Mouse (Mus musculus): ENCODE data around the gene Clpsl2. TPM values are rescaled to one million over a fixed set of nuclear protein-coding genes. Genes with fewer than 3 reads are reported as not detected.

Gene Clpsl2
- polyA plus RNA-seq (2012; rRNA removed) = not detected in 2 replicates

GRCm38 (mm10) chr17:28549111-28549510, at the start of gene Clpsl2:
Gene Clpsl2, plus strand, starts transcription at chr17:28549411.
- no peak for DNase-seq (ENCODE audit: low spot score)

- DNase-seq (ENCODE audit: low spot score) = no peak
Observed at GRCm38 (mm10) chr17:28500465-28500864, 48.7 kb upstream of the Clpsl2 start.

DNA sequence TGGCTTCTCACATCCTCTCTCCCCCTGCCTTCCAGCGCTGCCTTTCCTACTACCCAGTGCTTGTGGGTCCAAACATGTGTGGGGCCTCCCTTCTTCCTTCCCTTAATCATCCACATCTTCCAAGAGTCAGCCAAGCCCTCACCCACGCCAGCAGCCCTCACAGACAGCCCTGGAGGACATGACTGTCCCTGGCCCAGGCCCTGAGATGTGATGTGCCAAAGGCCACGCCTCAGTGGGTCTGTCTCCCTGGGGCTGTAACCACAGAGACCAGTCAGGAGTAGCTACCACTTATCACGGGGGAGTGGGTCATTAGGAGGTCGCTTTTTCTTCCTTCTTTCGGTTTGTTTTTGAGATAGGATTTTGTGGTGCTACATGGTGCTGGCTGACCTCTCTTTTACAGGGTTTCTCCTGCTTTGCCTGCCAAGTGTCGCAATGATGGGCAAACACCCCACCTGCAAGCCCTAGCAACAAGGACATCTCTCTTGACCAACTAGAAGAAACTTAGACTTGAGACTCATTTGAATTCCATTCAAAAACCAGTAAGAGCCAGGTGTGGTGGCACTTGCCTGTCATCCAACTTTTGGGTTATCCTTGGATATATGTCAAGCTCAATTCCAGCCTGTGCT, 46.9 kb upstream of the Clpsl2 start:
- DNase-seq (ENCODE audit: low spot score) = no peak

- DNase-seq (ENCODE audit: low spot score) = no peak
Observed at GRCm38 (mm10) chr17:28504182-28504581, 45.0 kb upstream of the Clpsl2 start.

DNA sequence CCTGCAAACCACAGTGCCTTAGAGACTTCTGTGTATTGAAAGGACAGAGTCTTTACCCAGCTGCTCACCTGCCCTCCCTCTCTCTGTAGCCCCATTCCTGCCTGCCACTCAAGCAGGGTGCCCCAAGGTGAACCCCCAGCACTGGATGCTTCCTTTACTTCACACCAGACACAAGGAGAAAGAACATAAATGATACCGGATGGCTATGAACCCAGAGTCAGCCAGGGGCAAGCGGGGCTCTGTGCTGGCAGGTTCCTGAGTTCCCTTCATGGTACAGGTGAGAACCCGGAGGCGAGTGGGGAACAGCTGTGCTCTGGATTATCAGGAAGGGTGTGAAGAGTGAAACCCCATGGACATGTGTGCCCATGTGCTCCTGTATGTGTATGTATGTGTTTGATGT, 43.6 kb upstream of the Clpsl2 start:
- DNase-seq (ENCODE audit: low spot score) = no peak

GRCm38 (mm10) chr17:28506895-28507294, 42.3 kb upstream of the Clpsl2 start:
- no peak for DNase-seq (ENCODE audit: low spot score)

DNA sequence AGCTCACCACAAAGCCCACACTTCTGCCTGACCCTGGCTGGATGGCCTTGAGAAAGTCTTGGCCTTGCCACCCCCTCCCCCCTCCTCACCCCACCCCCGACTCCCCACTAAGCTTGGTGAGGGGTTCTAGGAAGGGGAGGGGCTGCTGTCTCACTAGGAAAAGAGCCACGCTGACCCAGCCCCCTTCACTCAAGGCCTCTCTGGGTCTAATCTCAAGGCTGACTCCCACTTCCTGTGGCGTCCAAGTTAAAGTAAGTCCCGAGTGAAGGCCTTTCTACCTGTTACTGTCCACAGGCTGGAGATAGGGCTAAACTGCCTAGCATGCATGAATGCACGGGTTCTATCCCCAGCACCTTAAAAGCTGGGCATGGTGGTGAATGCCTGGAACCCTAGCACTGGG, 41.7 kb upstream of the Clpsl2 start:
- DNase-seq (ENCODE audit: low spot score) = no peak

DNA sequence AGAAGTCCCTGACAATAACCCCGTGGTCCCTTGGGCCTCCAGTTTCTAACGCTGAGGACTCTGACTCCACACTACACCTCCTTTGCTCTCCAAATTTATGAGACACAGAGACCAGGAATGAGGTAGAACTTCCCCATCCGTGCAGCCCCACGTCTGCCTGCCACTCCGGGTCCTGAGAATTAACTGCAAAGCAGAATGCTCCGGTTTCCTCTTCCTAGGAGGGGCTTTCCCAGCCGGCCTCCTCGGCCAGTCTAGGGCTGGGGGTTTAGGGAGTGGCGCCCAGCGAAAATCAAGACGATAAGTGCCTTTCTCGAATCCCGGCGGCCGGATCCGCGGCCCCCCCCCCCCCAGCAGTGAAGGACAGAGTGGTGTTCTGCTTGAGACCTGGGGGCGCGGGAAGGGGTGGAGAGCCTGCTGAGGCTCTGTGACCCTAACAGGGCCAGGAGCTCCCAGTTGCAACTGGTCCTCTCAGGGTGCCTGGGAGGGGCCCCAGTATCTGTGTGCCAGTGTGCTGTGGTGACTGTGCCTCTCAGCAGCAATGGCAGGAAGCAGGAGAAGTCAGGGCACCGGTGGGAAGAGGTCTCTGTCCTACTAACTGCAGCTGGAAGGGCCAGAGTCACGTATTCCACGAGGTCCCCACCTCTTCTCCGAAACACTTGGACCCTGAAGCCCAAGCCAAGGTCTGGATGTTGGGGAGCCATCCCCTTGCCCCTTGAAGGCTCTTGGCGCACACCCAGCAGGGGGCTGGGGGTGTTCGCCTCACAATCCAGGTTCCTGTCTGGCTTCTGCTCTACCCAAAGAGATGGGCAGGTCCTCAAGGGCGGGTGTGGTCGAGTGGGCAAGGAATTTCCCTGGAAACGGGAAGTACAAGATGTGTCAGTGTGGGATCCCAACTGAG, 38.5 kb upstream of the Clpsl2 start:
- DNase-seq (ENCODE audit: low spot score) = no peak

DNA sequence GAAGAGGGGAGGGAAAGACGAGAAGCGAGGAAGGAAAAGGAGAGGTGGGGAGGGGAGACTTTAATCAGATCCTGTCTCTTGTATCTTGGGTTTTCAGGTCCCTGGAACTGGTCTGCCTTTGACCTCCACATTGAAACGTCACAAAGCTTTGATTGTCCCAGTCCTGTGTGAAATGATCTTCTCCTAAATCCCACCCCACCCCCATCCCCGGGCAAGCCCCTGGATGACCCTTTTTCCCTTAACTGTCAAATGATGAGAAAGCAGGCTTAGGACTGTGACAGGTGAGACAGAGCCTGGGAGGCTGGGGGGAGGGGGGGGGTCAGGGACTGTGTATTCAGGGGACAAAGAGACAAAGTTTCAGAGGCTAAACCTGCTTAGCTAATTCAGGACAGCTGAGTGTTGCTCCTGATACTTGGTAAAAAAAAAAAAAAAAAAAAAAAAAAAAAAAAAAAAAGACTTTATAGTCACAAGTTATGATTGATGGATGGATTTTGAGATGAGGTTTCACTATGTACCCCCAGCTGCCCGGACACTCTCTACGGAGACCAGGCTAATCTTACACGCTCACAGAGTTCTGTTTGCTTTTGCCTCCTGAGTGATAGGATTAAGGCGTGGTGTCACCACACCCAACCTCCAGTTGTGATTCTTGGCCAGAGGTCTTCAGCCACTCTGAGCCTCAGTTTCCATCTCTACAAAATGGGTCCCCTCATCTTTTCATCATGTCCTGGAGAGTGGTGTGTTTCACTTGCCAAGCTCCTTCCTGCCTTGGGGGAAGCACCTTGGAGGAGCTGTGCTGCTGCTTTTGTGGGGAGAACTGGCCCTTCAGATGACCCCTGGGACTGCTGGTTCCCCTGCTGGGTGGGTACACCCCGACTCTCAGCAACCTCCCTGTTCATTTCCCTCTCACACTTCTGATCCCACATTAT, 37.3 kb upstream of the Clpsl2 start:
- no peak for DNase-seq (ENCODE audit: low spot score)

GRCm38 (mm10) chr17:28512696-28513095, 36.5 kb upstream of the Clpsl2 start:
- peak; percentile 49 for DNase-seq (ENCODE audit: low spot score)

DNA sequence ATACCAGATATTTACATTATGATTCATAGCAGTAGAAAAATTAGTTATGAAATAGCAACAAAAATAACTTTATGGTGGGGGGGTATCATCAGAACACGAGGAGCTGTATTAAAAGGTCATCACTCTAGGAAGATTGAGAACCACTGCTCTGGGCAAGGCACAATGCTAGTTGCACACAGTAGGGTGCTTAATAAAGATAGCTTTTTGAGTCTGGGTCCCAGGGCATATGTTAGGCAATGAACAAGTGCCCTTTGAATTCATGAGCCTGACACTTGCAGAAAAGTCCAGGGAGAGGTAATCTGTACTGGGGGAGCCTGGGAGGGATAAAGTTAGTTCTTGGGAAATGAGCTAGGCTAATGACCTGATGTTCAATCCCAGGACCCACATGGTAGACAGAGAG, 35.9 kb upstream of the Clpsl2 start:
- DNase-seq (ENCODE audit: low spot score) = no peak

DNA sequence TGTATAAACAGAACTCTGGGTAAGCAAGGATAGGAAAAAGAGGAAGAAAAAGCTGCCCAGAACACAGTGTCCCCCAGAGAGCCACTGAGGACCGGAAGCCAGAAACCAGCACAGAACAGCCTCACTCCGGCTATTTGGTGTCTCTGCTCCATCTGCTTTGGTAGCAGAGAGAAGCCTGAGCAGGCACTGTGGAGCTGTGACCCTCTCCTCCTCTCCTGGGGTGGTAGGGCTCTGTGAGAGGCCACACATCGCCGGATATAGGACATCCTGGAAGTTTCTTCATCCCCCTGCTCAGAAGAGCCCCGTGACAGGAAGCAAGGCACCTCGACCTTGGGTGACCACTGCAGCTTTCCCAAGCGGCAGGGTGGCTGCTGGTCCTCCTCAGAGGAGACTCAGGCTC, 35.4 kb upstream of the Clpsl2 start:
- DNase-seq (ENCODE audit: low spot score) = no peak

- DNase-seq (ENCODE audit: low spot score) = no peak
Observed at GRCm38 (mm10) chr17:28514555-28514954, 34.7 kb upstream of the Clpsl2 start.

- no peak for DNase-seq (ENCODE audit: low spot score)
Observed at GRCm38 (mm10) chr17:28515431-28516341, 33.5 kb upstream of the Clpsl2 start.

DNA sequence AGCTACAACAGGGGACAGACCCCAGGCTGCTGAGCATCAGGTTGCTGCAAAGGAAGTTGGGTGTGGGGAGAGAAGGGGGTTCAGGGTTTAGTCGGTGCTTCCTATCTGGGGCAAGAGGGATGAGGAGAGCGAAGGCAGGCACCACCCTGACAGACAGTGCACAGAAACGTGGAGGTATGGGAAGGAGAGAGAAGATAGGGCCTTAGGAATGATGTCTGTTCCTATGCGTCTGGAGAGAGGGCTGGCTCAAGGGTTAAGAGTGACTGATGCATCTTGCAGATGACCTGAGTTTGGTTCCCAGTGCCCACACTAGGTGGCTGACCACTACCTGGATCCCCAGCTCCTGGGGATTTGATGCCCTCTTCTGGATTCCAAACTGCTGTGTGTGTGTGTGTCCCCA, 32.3 kb upstream of the Clpsl2 start:
- no peak for DNase-seq (ENCODE audit: low spot score)

DNA sequence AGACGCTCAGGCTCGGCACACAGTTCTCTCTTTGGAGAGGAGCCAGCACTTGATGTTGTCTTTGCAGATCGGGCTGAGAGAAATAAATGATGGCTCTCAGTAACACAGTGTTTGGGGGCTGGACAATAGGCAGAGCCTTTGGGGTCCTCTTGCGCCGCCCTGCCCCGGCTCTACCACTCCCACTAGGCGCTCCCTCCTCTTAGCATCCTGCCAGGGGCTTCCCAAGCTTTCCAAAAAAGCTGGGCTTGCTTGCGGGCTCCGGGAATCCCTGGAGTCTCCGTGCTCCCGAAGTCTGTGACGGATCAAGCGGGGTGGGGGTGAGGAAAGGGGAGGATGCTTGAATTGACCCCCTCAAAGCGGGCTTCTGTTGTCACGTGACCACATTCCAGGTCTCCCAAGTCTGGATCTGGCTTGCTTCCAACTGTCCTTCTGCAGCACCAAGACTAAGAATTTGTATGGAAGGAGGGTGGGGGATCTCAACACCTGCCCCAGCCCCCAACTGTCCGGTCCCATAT, 31.7 kb upstream of the Clpsl2 start, which contains the start of gene Fkbp5:
Gene Fkbp5, minus strand, starts transcription at position 87 of the 515 bp plus-strand sequence.
- no peak for DNase-seq (ENCODE audit: low spot score)

- DNase-seq (ENCODE audit: low spot score) = peak; percentile 82
Observed at GRCm38 (mm10) chr17:28517956-28518614, 31.1 kb upstream of the Clpsl2 start.

- no peak for DNase-seq (ENCODE audit: low spot score)
Observed at GRCm38 (mm10) chr17:28518615-28519071, 30.6 kb upstream of the Clpsl2 start.

DNA sequence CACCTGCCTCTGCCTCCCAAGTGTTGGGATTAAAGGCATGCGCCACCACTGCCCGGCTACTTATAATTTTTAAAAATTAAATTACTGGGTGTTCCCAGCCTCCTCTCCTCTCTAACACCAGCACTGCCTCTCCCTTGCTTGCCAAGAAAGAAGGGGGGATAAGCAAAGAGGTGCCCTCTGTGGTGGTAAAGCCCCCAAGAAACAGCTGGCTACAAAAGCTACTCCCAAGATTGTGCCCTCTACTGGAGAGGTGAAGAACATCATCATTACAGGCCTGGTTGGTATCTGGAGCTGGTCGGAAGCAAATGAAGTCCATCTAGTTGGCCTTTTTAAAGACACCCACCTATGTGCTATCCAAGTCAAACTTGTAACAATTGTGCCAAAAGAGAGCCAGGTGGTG, 29.4 kb upstream of the Clpsl2 start:
- DNase-seq (ENCODE audit: low spot score) = no peak

DNA sequence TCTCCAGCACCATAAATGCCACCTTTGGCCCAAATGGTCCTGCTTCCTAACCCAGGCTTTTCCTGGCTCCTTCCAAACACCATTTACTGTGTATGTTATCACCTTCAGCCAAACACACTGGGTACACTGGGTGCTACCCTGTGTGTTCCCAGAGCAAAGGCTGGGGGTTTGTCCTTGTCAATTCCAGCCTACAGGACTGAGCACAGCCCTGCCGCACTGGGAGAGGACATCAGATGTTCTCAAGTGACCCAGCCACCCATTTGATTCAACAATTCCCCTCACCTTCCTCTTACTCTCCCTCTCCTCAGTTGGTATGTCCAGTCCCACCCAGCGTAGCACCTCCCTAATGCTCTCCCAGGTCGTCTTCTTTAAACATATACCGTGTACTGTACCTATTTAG, 28.6 kb upstream of the Clpsl2 start:
- DNase-seq (ENCODE audit: low spot score) = no peak

All from urinary bladder, adult 2 months (tissue).